Mouse (Mus musculus) cerebellum, postnatal 25 days (tissue): ENCODE results near the gene Cnih1.
"Not testable (repeated sequence)": the region's sequence is repeated elsewhere in the genome, so short reads cannot be mapped to it uniquely, and the experiment has no call there.

Experiments
- DNase-seq, 2 experiments: peaks; one replicate each; pipeline ENCODE4 v3.0.0; 2021; ENCODE audit warnings: mixed read lengths in 2 of 2

The Cnih1 gene

DNA sequence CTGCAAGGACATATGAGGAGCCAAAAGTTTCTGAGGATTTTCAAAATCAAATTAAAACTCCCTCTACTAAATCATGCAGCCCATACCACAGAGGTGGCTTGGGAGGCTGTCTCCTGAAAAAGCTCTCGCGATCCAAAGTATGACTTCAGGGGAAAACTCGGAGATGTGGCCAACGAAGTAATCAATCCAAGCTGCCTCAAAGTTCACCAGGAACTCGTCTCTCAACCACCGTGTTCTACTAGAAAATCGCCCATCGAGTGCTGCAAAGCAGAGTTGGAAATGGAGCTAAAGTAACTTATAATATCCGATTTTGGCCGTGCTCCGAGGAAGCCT lies 791 bp downstream of the Cnih1 start:
- DNase-seq = no peak

DNA sequence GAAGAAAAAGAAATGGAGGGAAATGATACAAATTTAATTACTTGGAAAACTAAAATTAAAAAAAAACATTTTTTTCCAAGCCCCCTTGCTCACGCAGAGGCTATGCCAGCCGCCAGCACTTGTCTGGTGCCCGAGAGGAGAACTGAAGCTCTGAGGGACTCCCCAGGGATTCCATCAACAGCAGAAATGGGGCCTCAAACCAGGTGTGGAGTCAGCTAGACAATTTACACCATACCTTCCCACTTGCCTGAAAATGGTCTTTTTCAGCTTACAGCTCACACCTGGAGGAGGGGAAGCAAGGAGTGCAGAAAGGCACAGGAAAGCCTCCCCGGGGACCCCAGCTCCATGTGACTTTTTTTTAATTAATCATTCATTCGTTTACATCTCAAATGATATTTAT lies 3.0 kb downstream of the Cnih1 start:
- DNase-seq = no peak

DNA sequence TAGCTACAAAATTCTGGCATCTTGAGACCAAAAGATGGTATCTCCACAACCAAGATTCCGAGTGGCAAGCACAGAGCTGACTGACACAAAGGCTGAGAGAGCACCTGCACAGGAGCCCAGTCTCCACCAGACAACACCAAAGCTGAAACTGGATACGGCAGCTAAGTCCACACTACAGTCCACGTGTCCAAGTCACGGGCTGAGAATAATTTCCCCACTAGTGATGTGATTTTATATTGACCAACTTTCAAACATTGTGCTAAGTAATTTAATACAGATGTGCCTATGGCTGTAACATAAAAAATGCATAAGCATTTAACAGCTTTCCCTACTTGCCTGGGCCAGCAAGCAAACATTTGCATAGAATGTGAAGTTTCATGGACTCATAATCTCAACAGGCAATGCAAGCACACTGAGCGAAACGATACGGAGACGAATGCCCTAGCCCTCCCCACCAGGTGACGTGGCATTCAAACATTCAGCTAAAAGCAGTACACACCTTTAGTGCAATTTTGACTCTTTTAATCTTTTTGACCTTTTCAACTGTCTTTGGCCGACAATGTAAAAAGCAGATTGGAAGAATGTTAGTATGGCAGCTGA lies 4.8 kb downstream of the Cnih1 start:
- DNase-seq = no peak

- no peak for DNase-seq
These were observed 5.9 kb downstream of the Cnih1 start for GRCm38 (mm10) chr14:46782187-46782828.

DNA sequence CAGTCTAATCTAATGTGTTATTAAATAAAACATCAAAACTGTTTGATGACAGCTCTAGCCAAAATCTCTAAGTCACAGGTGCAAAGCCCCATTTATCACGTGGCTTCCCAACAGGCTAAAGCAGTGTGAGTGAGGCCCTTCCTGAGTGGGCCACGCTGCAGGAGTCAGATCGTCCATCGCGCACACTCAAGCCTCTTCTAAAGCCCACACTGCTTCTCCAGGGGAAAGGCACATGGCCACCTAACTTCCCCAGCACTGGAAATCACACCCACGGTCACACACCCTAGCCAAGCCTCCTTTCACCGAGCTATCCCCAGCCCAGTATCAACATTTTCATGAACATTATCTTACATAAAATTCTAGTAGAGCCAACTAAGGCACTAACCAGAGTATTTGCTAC lies 7.1 kb downstream of the Cnih1 start:
- DNase-seq = no peak

DNA sequence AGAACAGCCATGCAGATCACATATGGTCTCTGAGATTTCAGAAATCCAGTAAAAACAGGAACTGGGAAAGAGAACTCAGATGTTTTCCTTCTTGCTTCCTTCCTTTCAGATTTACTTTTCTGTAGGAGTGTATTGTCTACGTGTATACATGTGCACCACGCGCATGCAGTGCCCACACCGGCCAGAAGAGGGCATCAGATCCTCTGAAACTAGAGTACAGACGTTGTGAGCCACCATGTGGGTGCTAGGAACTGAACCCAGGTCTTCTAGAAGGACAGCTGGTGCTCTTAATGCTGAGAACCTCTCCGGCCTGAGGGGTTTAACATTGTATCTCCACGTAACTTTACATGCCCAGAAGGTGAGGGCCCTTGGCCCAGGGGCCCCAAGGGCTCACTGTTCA lies 9.0 kb downstream of the Cnih1 start:
- peak in 1 of 2 experiments; percentile 26 for DNase-seq

DNA sequence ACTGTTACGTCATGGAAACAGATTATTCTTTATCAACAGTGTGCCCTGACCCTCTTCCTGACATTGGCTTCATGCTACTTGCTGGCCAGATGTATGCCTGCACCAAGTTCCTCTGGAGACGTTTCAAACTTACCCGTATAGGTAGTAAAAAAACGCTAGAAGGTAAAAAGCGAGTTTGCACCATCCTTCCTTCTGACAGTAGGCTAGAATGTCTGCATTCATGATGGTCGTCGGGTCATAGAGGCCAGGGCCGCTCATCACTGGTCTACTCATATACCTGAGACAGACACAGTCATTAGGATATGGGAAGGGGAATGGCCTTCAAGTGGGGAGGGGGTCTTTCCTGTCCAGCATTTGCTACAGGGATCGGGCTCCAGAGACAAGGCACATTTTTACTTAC lies 9.5 kb downstream of the Cnih1 start:
- DNase-seq = no peak

- DNase-seq = no peak
These were observed 18.2 kb downstream of the Cnih1 start for GRCm38 (mm10) chr14:46770036-46770435.

DNA sequence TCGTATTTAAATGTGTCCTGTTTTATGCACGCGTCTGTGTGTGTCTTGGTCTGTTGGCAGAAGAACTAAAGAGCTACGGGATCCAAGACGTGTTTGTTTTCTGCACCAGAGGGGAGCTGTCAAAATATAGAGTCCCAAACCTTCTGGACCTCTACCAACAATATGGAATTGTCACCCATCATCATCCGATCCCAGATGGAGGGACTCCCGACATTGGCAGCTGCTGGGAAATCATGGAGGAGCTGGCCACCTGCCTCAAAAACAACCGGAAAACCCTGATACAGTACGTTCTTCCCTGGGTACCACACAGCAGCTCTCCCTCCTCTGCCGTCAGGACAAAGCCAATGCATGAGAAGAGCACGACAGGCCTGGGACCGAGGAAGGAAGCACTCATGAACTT lies 21.1 kb downstream of the Cnih1 start:
- peak; percentile 40 to 43 for DNase-seq

- DNase-seq = no peak
These were observed 27.0 kb downstream of the Cnih1 start for GRCm38 (mm10) chr14:46761186-46761585.

- DNase-seq = peak; percentile 78 to 86
These were observed 27.7 kb downstream of the Cnih1 start, which contains the start of gene Cdkn3 for GRCm38 (mm10) chr14:46760355-46761029. Cdkn3 (plus strand) TSS chr14:46760541.

DNA sequence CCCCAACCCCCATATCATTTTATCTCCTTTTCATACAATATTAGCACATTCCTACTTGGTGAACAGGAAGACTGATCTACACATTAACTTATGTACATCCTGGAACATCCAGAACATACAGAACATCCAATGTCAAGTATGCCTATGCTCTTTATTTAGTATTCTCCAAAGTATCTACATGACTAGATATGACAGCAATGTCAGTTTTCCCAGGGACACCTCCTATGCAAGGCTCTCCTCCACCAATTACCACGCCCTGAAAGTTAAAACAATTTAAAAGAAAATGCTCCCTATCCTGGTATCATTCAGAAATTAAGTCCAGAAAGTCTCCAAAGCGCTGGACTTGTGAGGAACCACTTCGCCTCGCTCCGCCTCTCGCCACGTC lies 28.2 kb downstream of the Cnih1 start:
- DNase-seq = no peak

- no peak for DNase-seq
These were observed 30.5 kb downstream of the Cnih1 start for GRCm38 (mm10) chr14:46757736-46758135.

- no peak for DNase-seq
These were observed 32.4 kb downstream of the Cnih1 start for GRCm38 (mm10) chr14:46755851-46756250.

GRCm38 (mm10) chr14:46754371-46754770 lies 33.8 kb downstream of the Cnih1 start:
- DNase-seq = not testable (repeated sequence)

GRCm38 (mm10) chr14:46745413-46745812 lies 42.8 kb downstream of the Cnih1 start:
- DNase-seq = no peak

DNA sequence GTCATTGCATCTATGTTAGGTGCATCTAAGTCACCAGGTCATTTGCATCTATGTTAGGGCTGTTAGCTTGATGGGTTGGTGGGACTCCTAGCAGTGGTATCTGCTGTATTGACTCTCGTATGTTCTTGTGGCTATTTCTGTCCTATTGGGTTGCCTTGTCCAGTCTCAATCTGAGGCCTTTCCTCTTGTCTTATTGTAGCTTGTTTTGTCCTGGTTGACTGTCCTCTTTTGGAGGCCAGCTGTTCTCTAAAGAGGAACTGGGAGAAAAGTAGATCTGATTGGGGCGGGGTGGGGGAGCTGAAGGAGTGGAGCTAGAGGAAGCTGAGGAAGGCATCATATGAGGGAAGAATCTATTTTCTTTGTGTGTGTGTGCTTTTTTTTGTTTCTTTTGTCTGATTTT lies 45.5 kb downstream of the Cnih1 start:
- no peak for DNase-seq

GRCm38 (mm10) chr14:46737346-46737745 lies 50.9 kb downstream of the Cnih1 start:
- not testable (repeated sequence) for DNase-seq

DNA sequence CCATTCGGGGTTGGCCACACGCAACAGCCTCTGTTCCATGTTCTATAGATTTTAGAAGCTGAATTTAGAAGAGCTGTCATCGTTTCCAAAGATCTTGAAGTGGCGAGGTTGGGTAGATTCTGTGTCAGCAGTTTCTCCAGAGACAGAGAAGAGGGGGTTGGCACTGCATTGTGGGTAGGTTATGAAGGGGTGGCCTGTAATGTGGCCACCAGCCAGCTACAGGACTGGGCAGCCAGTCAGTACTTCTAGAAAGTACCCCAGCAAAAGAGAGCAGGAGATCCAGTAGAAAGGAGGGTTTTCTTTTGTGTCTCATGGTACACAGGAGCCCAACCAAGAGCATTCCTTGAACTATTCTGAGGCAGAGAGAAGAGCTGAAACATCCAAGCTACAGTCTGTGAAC lies 51.8 kb downstream of the Cnih1 start:
- no peak for DNase-seq

DNA sequence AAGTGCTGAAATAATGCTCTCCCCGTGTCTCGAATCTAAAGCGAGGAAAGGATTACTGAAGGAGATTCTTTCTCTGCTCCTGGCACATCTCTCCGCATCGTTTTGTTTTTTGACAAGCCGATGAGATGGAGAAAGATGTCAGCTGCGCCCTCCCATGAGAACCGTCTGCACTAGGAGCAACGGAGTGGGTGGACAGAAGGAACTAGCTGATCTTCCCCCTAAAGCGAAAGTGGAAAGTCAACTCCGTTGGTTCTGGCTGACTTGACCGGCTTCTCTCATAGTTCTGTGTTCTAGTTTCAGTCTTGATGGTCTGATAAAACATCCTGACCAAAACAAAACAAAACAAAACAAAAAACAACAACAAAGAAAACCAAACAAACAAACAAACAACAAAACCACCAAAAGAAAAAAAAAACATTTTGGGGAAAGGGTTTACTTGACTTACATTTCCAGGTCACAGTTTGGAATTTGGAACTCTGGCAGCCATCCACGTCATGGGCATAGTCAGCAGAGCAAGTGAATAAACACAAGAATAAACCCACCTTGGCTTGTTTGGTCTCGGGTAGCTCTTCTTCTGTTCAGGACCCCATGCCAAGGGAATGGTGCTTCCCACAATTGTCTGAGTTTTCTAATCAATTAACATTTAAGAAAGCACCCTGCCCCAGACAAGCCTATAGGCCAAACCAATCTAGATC lies 53.3 kb downstream of the Cnih1 start:
- DNase-seq = no peak

DNA sequence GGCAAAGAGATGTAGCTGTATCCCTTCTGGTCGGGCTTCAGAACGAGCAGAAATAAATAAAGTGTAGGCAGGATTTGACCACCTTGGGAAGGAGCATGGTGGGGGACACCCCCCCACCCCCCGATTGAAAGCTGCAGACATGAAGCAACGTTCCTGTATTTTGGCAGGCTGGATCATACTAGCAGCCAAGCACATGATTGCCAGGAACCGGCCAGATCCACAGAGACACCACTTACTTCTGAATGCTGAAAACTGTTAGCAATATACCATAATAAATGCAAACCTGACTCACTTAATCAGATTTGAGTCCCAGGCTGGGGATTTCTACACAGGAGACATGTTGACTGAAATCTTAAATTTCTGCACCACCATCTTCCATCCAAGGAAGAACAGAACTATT lies 53.9 kb downstream of the Cnih1 start:
- DNase-seq = no peak

- DNase-seq = peak in 1 of 2 experiments; percentile 38
These were observed 62.5 kb downstream of the Cnih1 start for GRCm38 (mm10) chr14:46725743-46726142.
